Mouse (Mus musculus): ENCODE results near the gene Trip4.

Trip4 gene

DNA sequence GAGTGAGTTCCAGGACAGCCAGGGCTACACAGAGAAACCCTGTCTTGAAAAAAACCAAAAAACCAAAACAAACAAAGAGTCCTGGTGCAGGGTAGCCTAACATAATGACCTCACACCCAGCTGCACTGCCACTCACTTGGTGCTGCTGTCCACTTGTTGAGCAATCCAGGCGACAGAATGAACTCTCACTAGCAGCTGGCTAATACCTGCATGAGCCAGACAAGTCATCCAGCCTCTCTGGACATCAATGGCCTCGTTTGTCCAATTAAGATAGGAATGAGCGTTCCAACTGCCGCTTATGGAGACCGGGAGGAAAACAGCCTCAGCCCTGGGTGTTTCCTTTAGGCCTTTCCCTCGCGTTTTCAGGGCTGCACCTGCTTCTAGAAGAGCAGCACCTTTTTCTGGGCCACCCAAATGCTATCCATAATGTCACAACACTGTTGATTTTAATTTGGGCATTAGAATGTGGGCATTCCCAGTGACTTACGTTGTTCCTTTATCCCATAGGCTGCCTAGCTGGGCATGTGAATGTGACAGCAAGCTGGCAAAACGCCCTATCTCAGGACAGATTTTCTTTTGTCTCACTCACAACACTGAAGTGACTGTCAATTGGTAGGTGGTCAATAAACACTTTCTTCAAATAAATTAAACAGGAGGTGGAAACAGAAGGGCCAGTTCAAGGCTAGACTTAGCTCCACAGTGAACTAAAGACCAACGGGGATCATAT, 73.8 kb downstream of the Trip4 start:
- no peak for DNase-seq (ENCODE audit: low spot score in 2 of 2)

DNA sequence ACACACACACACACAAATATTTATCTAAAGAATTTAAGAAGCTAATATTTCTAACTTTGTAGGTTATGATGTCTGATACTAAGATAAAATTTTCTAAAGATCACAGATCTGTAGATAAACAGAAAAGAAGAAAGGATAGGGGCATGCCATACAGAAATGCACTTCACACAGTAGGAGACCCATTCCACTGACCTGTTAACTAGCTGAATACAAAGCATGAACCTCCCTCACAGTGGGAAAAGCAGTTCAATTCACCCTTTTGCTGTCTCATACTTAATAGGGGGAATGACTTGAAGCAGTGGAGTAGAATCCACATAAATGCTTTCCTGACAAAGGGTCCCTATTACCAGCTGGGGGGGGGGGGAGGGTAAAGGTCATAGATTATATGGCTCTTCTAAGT, 75.0 kb downstream of the Trip4 start:
- DNase-seq (ENCODE audit: low spot score in 2 of 2), result no peak

GRCm38 (mm10) chr9:65833230-65833629, 75.4 kb downstream of the Trip4 start:
- DNase-seq (ENCODE audit: low spot score in 2 of 2), result no peak

DNA sequence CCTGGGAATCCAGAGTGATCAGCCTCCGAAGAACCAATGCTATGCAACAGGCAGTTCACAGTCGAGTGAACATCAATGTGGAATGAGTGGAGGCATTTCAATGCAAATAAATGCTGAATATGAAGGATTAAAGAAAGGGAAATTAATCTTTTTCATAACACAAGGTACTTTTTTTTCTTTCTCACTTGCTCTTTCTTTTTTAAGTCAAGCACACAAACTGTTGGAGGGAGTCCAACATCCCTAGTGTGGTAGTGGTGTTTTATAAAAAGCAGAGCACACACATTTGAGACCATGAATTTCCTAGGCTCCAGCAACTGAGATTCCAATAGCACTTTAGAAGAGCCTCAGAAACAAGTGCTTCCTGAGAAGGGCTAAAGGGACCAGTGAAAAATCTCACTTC, 76.6 kb downstream of the Trip4 start:
- DNase-seq (ENCODE audit: low spot score in 2 of 2), result no peak

- no peak for DNase-seq (ENCODE audit: low spot score in 2 of 2)
Measured at GRCm38 (mm10) chr9:65831164-65831563, 77.4 kb downstream of the Trip4 start.

GRCm38 (mm10) chr9:65830255-65830654, 78.3 kb downstream of the Trip4 start:
- DNase-seq (ENCODE audit: low spot score in 2 of 2), result no peak

DNA sequence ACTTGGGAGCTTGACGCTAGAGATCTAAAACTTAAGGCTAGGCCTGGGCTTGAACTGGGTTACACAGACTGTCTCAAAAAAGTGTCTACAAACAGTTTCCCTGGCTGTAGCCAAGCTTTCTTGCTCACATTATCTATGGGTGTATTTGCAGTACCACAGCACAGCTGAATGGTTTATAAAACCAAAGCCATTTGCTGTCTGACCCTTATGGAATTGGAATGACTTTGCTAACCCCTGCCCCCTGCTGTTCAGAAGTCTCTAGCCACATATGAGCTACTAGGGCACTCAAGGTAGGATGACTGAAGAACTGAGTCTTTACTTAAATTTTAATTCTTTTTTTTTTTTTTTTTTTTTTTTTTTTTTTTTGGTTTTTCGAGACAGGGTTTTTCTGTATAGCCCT, 79.2 kb downstream of the Trip4 start:
- no peak for DNase-seq (ENCODE audit: low spot score in 2 of 2)

GRCm38 (mm10) chr9:65828511-65828910, 80.1 kb downstream of the Trip4 start:
- no peak for DNase-seq (ENCODE audit: low spot score in 2 of 2)

GRCm38 (mm10) chr9:65828016-65828403, 80.6 kb downstream of the Trip4 start:
- DNase-seq (ENCODE audit: low spot score in 2 of 2), result no peak

DNA sequence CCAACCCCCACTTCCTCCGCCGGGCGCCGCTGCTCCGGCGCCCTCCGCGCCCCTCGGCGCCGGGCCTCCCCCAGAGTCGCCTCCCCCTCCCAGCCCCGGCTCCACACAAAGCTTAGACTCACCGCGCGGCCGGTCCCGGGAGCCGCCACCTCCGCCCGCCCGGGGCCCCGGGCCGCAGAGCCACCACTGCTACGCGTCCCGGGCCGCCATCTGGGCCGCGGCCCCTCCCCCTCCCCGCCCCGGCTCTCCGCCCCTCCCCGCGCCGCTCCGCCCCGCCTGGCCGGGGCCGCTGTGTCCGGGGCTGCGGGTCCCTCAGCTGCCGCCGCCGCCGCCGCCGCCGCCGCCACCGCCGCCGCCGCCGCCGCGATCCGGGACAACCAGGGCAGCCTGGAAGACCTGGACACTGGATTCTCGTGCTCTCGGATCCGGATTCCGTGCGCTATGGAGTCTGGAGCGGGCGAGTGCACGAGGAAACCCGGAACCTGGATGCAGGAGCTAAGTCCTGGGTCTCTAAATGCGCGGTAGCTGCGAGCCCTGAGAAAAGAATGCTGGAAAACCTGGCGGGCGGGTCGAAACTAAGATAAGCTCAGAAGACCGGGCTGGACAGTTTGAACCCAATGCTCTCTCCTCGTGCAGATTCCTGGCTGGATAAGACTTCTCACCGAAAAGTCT, 81.1 kb downstream of the Trip4 start, which contains the start of gene Zfp609:
TSS of gene Zfp609 (minus strand) at position 221 of the 672 bp plus-strand sequence.
- DNase-seq (ENCODE audit: low spot score in 2 of 2), result peak; percentile 81 to 92

DNA sequence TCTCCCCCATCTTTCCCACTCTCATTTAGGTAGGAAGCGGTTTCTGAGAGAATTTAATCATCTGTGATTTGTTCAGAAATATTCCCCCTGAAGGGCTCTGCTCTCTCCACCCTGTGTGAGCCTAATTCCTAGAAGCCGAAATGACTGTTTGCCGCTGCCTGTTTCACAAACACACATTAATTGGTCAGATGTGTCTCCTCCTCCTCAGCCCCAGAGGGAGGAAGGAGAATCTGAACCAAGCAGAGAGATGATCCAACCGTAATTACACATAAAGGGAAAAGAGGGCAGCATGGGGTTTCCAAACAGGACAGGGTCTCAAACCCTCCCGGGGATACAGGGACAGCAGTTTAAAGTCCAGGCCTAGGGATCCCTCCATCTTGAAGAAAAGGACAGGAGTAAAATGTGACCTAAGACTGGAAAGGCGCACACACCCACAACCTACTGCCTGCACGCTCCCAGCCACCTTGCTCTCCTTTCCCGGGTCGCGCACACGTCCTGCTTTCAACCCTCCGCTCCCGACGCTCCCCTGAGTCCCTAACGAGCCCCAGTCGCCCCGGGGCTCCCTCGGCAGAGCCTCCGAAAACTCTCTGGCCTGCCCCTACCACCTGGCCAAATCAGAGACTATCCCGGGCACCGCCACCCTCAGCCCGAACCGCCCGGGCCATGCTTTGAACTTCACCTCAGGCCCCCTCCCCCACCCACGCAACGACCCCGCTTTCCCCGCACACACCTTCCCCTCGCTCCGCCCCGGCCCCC, 81.8 kb downstream of the Trip4 start:
- peak in 1 of 2 experiments; percentile 17 for DNase-seq (ENCODE audit: low spot score in 2 of 2)

GRCm38 (mm10) chr9:65826226-65826587, 82.4 kb downstream of the Trip4 start:
- DNase-seq (ENCODE audit: low spot score in 2 of 2), result no peak

DNA sequence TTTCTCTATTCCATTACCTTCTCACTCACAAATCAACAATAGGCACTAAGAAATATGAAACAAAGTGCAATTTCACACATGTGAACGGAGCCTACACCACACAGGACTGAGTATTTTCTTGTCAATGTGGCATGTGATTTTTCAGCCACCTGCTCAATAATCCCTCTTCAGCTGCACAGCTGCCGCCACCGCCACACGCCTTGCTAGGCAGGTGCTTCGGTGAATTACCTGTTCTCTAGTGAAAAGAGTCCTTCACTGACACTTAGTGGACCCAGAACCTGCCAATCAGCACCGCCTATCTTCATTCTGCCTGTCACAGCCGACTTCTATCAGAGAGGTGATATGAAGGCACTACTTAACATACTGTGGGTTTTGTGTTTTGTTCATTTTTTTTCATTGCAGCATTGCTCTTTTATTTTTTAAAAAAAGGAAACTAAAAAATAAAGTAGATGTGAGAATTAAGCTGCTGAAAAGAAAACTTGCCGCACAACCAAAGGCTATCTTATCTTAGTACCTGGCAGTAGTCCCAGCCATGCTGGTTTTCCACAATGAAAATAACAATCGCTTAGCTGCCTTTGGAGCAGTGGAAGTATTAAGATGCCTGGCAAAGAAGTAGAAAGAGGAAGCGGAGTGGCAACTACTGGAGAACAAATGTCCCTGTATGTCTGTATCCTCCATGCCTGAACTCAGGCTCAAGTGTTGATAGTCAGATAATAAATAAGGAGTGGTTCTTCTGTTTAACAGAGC, 84.7 kb downstream of the Trip4 start:
- DNase-seq (ENCODE audit: low spot score in 2 of 2), result no peak

GRCm38 (mm10) chr9:65822011-65822410, 86.6 kb downstream of the Trip4 start:
- DNase-seq (ENCODE audit: low spot score in 2 of 2), result no peak

DNA sequence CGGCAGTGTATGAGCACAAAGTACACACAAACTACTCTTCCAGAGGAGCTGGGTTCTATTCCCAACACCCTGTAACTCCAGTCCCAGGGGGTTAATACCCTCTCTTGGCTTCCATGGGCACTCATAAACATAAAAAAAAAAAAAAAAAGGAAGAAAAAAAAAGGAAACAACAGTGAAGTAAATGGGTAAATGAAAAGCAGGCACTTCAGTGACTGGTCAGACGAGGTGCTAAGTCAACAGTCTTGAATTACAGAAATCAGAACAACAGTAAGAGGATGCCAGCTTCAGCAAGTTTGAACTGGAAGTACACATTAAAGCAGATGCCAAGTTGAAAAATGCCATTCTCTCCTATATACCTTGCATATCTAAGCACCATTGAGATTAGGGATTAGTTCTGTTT, 88.3 kb downstream of the Trip4 start:
- DNase-seq (ENCODE audit: low spot score in 2 of 2), result no peak

DNA sequence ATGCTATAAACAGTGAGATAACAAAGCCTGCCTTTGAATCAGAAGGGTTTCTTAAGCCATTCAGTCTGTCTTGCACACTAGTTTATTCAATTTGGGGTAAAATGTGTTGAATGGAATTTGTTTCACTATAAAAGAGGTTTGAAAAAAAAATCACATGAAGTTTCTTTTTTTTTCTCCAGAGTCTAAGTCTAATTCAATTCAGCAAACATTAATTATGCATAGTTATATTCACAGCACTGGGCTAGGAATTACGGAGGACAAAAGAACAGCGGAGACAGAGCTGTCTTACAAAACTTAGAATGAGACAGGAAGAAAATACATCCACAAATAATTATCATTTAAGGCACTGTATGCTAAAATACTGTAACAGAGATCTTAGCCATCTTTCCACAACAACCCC, 90.2 kb downstream of the Trip4 start:
- no peak for DNase-seq (ENCODE audit: low spot score in 2 of 2)

- no peak for DNase-seq (ENCODE audit: low spot score in 2 of 2)
Measured at GRCm38 (mm10) chr9:65812841-65813240, 95.8 kb downstream of the Trip4 start.

GRCm38 (mm10) chr9:65811784-65812183, 96.8 kb downstream of the Trip4 start:
- no peak for DNase-seq (ENCODE audit: low spot score in 2 of 2)

GRCm38 (mm10) chr9:65807818-65808217, 100.8 kb downstream of the Trip4 start:
- DNase-seq (ENCODE audit: low spot score in 2 of 2), result no peak

DNA sequence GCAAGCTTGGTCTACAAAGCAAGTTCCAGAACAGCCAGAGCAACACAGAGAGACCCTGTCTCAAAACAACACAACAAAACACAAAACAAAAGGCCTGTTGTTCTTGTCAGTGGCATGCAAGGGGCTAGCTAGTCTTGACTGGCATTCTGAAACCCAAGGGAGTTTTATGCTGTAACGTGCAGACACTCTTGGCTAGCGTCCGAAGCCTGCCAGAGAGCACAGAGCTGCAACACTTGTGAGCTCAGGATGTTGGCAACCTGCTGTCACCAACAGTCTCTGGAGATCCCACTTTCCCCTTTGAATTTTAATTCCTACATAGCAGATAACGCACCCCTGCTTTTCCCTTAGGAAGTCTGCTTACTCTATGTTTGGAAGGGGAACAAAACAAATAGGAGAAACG, 101.3 kb downstream of the Trip4 start:
- no peak for DNase-seq (ENCODE audit: low spot score in 2 of 2)

DNA sequence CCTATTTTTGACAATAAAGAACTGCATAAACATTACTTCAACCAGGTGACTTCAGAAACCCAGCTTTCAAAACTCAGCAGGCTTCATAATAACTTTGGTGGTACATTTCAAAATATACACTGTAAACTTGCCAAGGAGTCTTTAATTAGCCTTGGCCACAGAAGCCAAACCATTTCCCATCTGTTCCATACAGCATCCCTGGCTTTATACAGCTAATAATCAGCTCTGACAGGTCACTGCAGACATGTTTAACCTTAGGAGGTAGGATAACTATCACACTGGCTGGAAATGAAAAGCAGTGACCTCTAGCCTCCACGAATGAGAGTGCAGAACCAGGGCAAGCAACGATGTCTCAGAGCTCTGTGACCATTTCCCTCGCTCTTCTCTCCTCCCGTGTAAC, 108.8 kb downstream of the Trip4 start:
- no peak for DNase-seq (ENCODE audit: low spot score in 2 of 2)

DNA sequence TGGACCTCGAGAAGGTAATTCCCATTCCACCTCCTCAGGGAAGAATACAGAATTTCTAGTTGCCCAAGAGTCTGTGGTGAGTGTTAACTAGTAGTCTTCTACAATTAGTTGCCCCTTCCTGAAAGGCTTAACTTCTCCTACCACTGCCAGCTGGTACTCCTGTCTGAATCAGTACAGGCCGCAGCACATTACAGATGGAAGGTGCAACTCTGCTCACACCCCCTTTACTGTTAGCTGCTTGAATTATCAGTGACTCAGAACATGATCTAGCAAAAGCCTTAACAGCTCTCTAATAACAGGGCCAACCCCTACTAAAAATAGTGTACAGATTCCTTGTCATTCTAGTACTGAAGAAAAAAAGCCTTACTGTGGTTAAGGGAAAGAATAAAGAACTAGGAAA, 112.9 kb downstream of the Trip4 start:
- DNase-seq (ENCODE audit: low spot score in 2 of 2), result no peak
